Mouse (Mus musculus): ENCODE measurements around the gene Cttnbp2. TPM values are rescaled to one million over a fixed set of nuclear protein-coding genes. Genes with fewer than 3 reads are reported as not detected.

The Cttnbp2 gene
- 10.6 and 13.8 TPM in 2 replicates for polyA plus RNA-seq (2015; fragmentation: Nextera tagmentation; extraction: Ambion mirVana)

DNA sequence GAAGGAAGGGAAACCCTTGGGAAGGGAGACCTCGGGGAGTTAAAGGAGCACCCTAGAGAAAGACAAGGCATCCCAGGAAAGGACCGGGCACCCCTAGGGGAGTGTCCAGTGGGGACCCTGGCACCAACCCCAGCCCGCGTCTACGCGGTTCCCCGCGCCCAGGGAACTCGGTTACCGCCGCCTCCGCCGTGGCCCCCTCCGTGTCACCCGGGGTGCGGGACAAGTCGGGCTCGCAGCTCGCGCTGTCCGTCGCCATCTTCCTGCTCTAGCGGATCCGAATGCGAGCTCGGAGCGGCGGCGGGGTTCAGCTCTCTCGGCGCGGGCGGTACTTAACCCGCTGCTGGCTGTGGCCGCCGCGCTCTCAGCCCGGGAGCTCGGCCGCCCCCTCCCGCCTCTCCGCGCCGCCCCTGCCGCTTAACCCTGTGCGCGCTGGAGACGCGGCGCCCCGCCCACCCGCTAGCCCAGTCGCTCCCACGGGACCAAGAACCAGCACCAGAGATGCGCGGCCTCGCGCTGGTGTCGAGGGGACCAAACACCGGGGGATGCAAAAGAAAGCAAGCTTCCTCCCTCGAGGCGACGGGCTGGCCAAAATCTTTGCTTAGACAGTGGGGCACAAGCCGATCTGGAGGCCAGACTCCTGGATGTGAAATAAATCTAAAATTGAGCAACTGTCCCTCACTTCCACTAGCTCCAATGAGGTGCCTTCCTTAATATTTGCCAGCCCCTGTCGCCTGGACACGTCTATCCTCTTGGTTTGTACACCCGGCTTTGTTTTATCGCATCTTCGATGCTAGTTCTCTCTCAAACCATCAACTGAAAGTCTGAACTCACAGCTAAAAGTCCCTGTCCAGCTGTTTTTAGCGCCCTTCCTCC lies at the start of gene Cttnbp2:
Gene Cttnbp2 (minus strand): TSS at position 364 of the 873 bp plus-strand sequence.
- ATAC-seq = peak; percentile 96
- H3K4me2 ChIP-seq (replicated peaks) = peak within 1 kb of the TSS; percentile 95
- H3K27me3 ChIP-seq (replicated peaks) = no peaks in the 10 kb centered on the region
- no peaks in the 10 kb centered on the region for H3K4me1 ChIP-seq (replicated peaks)
- H3K4me3 ChIP-seq (replicated peaks) = peak within 1 kb of the TSS; percentile 75
- H3K27ac ChIP-seq = no peak within 1 kb of the TSS
- WGBS = 2% methylated on average over 70 of the region's 70 CpGs
- no peaks in the 10 kb centered on the region for H3K36me3 ChIP-seq
- H3K9me3 ChIP-seq = no peaks in the 10 kb centered on the region
- peak within 1 kb of the TSS; percentile 74 for H3K9ac ChIP-seq

DNA sequence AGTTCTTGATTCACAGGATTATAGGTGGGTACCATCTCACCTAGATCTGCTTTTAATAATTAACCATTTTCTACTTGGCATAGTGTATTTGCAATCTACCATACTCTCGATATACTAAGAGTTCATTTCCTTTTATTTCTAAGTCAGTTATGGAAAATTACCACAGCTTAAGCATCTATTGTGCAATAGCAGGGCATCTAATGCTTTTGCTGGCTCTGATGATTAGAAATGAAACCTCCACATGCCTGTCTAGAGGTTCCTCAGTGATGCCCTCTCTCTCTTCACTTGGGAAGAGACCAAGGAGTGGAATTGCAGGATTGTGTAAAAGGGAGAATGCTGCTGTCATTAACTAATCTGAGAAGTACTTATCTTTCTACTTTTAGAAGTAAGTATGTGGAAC lies 44.4 kb upstream of the Cttnbp2 start:
- H3K9me3 ChIP-seq = no peaks in the 10 kb centered on the region
- H3K36me3 ChIP-seq = no peaks in the 10 kb centered on the region
- H3K4me2 ChIP-seq (replicated peaks) = no peak overlapping the region
- no peak overlapping the region for H3K4me3 ChIP-seq (replicated peaks)
- H3K4me1 ChIP-seq (replicated peaks) = no peaks in the 10 kb centered on the region
- no peak for ATAC-seq
- H3K9ac ChIP-seq = no peak overlapping the region
- no peak overlapping the region for H3K27ac ChIP-seq
- H3K27me3 ChIP-seq (replicated peaks) = no peaks in the 10 kb centered on the region
- WGBS = 88% methylated on average over 1 of the region's 1 CpGs

DNA sequence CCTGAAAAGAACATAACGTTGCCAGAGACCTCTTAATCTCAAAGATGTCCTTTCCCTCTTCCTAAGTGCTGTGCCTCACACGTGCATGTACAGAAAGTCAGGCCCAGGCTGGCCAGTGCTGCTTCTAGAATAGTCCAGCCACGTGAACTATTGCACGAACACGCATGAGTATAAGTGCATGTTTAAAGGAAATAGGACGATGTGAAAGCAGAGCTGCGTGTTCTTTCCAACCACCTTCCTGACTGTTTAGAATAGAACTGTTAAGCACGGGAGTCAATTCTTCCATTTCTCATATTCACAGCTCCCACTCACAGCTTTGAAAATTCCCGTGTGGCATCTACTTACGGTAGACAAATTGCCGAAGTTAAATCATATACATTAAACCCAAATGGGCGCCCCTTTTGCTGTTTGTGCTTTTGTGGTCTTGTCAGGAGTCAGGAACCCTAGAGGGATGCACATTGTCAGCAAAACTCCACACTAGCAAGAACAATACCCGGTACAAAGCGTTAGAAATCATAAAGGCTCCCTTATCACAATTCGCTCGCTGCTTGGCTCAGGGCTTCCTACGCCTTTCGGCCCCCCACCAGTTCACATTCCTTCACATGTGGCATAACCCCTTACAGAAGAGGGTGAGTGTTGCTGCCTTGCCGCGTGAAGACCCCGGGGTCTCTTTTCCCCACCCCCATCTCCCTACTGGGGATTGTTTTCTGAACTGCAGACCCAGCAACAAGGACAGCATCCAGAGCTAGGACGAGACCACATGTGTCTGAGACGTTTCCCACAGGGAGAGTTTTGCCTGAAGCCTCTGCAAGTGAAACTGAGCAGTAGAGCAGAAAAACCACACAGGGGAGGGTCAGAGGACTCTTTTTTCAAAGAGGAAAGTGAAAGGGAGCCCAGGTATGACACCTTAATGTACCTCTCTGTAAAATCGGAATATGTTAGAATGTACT lies 33.1 kb upstream of the Cttnbp2 start:
- Histone ChIP-seq H3K27me3 (replicated peaks) (no peaks in the 10 kb centered on the region), H3K4me2 (replicated peaks) (no peak overlapping the region), H3K36me3 (no peaks in the 10 kb centered on the region), H3K4me3 (replicated peaks) (no peak overlapping the region), H3K4me1 (replicated peaks) (no peaks in the 10 kb centered on the region), H3K9ac (no peak overlapping the region), H3K9me3 (no peaks in the 10 kb centered on the region), H3K27ac (no peak overlapping the region)
- ATAC-seq = no peak
- WGBS = 61% methylated on average over 24 of the region's 24 CpGs

DNA sequence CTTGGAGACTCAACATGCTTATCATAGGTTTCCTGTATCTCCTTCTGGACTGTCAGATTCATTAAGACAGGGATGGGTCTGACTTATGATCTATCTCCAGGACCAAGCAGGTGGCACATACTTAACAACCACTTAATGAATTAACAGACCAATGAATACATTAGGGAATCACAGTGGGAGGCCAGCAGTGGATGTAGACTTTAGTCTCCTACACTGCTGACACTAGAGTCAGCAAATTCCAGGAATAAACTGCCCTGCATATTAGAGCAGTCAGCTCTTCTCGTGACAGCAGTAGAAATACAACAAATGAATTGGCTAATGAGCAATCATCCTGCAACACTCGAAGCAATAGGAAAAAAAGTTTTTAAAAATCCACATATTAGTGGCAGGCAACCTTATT lies 29.2 kb upstream of the Cttnbp2 start:
- Histone ChIP-seq H3K27ac (no peak overlapping the region), H3K4me1 (replicated peaks) (no peaks in the 10 kb centered on the region), H3K4me2 (replicated peaks) (no peak overlapping the region), H3K9ac (no peak overlapping the region), H3K27me3 (replicated peaks) (no peaks in the 10 kb centered on the region), H3K4me3 (replicated peaks) (no peak overlapping the region), H3K9me3 (no peaks in the 10 kb centered on the region), H3K36me3 (no peaks in the 10 kb centered on the region)
- no peak for ATAC-seq
- 63% methylated on average over 2 of the region's 2 CpGs for WGBS

DNA sequence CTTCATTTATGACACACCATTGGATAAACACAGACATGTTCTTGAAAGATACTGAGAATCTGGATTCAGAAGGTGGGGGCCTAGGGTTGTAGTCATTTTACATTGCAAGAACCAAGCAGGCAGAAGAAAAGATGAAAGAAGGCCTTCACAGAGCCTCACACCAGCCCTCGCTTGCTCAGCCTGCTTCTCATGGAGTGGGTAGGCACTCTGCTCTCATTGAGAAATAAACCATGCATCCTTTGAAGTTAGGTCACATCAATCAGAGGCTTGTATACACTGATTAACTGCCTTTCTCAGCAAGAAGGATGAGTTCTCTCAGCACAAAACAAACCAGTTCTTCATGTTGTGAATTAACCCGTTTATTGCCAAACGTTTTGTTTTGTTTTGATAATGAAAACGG lies 25.8 kb upstream of the Cttnbp2 start:
- no peaks in the 10 kb centered on the region for H3K27me3 ChIP-seq (replicated peaks)
- H3K36me3 ChIP-seq = no peaks in the 10 kb centered on the region
- WGBS = 35% methylated on average over 4 of the region's 4 CpGs
- no peak for ATAC-seq
- H3K4me3 ChIP-seq (replicated peaks) = no peak overlapping the region
- no peaks in the 10 kb centered on the region for H3K4me1 ChIP-seq (replicated peaks)
- H3K4me2 ChIP-seq (replicated peaks) = no peak overlapping the region
- no peak overlapping the region for H3K9ac ChIP-seq
- H3K27ac ChIP-seq = no peak overlapping the region
- no peaks in the 10 kb centered on the region for H3K9me3 ChIP-seq

DNA sequence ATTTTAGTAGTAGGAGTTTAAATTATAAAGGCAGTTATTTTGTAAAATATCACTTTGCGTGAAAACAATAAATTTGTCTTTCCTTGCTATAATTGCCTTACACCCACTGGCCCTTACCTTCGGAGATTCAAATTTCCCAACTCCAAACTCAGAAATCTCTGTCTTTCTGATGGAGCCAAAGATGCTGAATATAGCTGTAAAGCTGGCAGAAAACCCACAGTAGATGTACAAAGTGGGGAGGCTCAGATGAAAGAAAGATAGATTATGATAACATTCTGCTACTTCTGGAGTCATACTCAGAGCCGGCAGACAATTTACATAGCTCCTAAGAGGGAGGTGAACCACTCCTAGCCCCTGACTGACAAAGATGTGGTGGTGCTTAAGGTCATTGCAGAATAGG lies 15.8 kb upstream of the Cttnbp2 start:
- Histone ChIP-seq H3K4me1 (replicated peaks) (no peaks in the 10 kb centered on the region), H3K4me2 (replicated peaks) (no peak overlapping the region), H3K9ac (no peak overlapping the region), H3K27me3 (replicated peaks) (no peaks in the 10 kb centered on the region), H3K9me3 (no peaks in the 10 kb centered on the region), H3K4me3 (replicated peaks) (no peak overlapping the region), H3K27ac (no peak overlapping the region), H3K36me3 (no peaks in the 10 kb centered on the region)
- WGBS = 80% methylated on average over 3 of the region's 3 CpGs
- ATAC-seq = no peak

DNA sequence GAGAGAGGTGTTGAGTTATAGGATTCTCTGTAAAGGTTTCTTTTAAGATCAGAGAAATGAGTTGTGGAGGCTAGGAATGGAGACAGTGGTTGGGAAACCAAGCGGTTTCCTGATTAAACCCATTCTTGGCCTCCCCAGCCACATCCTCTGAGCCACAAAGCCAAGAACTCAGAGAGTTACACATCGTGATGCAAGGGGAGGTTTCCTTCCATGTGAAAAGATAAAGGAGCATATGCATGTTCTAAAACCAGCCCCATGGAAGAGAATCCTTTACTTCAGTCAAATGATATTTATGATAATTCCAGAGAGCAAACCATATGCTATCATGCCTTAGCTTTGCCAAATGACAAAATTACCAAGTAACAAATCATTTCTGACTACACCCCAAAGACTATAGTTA lies 3.0 kb upstream of the Cttnbp2 start:
- Histone ChIP-seq H3K36me3 (no peaks in the 10 kb centered on the region), H3K27ac (no peak overlapping the region), H3K9me3 (no peaks in the 10 kb centered on the region), H3K9ac (no peak overlapping the region), H3K4me1 (replicated peaks) (no peaks in the 10 kb centered on the region), H3K4me2 (replicated peaks) (no peak overlapping the region), H3K4me3 (replicated peaks) (no peak overlapping the region), H3K27me3 (replicated peaks) (no peaks in the 10 kb centered on the region)
- WGBS = 69% methylated on average over 2 of the region's 2 CpGs
- no peak for ATAC-seq

DNA sequence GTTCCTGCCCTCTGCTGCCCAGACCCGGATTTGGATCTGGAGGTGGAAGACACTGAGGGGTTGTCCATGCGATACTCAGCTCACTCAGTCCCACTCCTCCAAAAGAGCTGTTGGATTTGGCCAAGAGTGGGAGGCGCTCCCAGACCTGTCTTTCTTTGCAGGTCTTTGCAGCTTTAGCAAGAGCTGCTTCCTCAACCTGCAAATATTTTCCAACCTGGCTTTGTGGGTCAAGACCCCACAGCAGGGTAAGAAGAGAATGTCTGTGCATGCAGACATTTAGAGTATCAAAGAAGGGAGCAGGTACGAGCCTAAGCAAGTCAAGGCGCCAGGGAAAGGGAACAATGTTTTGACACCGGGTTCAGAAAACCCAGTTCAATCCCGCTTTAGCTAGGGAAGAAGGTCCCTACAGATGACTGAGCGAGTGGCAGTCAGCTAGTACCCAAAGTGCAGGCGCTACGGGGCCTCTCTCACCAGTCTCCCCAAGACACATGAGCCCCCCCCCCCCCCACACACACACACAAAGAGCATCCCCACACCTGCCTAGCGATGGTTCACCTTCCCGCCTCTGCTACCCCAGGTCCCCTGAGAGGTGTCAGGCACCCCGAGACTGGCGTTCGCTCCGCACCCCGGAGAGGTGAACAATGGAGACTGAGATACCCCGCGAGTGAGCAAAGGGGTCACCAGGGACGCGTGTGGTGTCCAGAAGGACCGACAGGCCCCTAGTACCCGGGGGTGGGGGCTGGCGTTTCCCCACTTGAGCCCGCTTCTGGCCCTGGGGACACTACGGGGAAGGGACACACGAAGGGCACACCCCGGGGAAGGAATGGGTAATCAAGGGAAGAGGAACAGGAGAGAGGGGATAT lies 801 bp downstream of the Cttnbp2 start:
- H3K27ac ChIP-seq = no peak overlapping the region
- WGBS = 2% methylated on average over 28 of the region's 28 CpGs
- peak overlapping the region; percentile 74 for H3K9ac ChIP-seq
- peak overlapping the region; percentile 75 for H3K4me3 ChIP-seq (replicated peaks)
- no peaks in the 10 kb centered on the region for H3K27me3 ChIP-seq (replicated peaks)
- ATAC-seq = peak; percentile 70
- peak overlapping the region; percentile 95 for H3K4me2 ChIP-seq (replicated peaks)
- H3K36me3 ChIP-seq = no peaks in the 10 kb centered on the region
- no peaks in the 10 kb centered on the region for H3K4me1 ChIP-seq (replicated peaks)
- no peaks in the 10 kb centered on the region for H3K9me3 ChIP-seq

DNA sequence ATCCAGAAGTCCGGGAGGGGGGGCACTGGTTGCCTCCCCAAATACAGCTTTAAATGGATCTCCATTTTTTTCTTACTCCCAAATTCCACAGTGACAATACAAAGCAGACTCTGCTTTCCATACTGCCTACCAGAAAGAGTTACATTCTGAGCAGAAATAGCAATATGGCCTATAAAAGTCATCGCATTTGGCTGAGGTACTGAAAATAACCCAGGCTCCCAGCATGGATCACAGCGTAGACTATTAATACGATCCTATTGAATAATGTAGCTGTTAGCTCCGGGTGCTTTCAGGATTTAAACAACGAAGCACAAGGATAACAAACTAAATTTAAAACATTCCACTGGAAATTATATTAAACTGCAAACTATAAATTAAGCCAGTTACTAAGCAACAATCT lies 2.8 kb downstream of the Cttnbp2 start:
- Histone ChIP-seq H3K27me3 (replicated peaks) (no peaks in the 10 kb centered on the region), H3K27ac (no peak overlapping the region), H3K9me3 (no peaks in the 10 kb centered on the region), H3K4me3 (replicated peaks) (no peak overlapping the region), H3K4me1 (replicated peaks) (no peaks in the 10 kb centered on the region), H3K36me3 (no peaks in the 10 kb centered on the region), H3K9ac (no peak overlapping the region), H3K4me2 (replicated peaks) (no peak overlapping the region)
- 51% methylated on average over 6 of the region's 6 CpGs for WGBS
- ATAC-seq = no peak

DNA sequence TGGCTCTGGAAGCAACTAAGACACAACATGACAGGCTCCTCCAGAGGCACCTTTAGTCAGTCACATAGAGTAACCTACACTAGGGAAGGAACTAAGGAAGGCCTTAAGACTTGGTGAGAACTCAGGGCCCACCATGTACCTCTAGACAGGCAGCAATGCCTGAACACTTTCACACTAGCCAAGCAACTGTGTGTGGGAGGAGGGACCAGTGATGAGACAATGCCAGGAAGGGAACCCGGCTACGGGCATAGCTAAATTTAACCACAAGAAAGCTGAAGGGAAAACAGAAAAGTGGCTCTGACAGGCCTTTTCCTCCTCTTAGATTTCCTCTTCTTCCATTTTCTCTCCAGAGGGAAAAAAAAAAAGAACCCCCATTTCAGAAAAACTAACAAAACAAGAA lies 6.6 kb downstream of the Cttnbp2 start:
- no peak for ATAC-seq
- Histone ChIP-seq H3K4me1 (replicated peaks) (no peaks in the 10 kb centered on the region), H3K9ac (no peak overlapping the region), H3K4me3 (replicated peaks) (no peak overlapping the region), H3K4me2 (replicated peaks) (no peak overlapping the region), H3K36me3 (no peaks in the 10 kb centered on the region), H3K27me3 (replicated peaks) (no peaks in the 10 kb centered on the region), H3K9me3 (no peaks in the 10 kb centered on the region), H3K27ac (no peak overlapping the region)
- WGBS = 58% methylated on average over 2 of the region's 2 CpGs

DNA sequence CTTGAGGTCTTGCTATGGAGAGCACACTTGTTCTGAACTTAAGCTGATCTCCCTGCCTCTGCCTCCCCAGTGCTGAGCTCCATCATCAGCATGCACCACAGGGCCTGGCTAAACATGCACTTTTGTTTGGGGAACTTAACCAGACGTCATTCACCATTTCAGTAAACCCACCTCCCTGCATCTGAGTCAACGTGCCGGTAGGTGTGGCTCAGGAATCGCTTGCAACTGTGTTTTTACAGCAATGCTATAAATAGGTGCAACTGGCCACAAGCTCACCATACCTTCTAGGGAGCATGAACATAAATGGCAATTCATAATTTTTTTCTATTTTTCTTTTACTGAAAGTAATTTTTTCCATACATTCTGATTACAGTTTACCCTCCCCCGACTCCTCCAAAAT lies 14.8 kb downstream of the Cttnbp2 start:
- Histone ChIP-seq H3K4me2 (replicated peaks) (no peak overlapping the region), H3K9me3 (no peaks in the 10 kb centered on the region), H3K4me1 (replicated peaks) (no peaks in the 10 kb centered on the region), H3K27me3 (replicated peaks) (no peaks in the 10 kb centered on the region), H3K27ac (no peak overlapping the region), H3K4me3 (replicated peaks) (no peak overlapping the region), H3K36me3 (no peaks in the 10 kb centered on the region), H3K9ac (no peak overlapping the region)
- ATAC-seq = no peak
- WGBS = 50% methylated on average over 5 of the region's 5 CpGs

DNA sequence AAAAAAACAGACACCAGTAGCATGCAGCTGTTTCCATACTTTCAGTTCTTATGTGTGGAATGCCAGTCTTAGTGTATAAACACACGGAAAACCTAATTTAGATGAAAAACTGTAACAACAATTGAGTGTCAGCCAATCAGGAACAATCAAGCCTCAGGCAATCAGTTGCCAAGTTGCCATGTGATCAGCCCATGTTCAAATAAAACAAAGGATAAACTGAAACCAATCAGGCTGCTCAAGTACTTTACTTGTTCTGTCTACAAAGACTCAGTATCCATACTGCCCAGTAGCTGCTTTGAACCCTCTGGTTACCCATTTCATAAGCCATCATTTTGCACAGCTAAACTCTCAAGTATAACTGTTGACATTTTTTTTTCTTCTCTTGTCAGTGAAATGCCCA lies 21.7 kb downstream of the Cttnbp2 start:
- Histone ChIP-seq H3K4me3 (replicated peaks) (no peak overlapping the region), H3K27me3 (replicated peaks) (no peaks in the 10 kb centered on the region), H3K4me2 (replicated peaks) (no peak overlapping the region), H3K9me3 (no peaks in the 10 kb centered on the region), H3K27ac (no peak overlapping the region), H3K36me3 (no peaks in the 10 kb centered on the region), H3K4me1 (replicated peaks) (no peaks in the 10 kb centered on the region), H3K9ac (no peak overlapping the region)
- WGBS = 72% methylated on average over 1 of the region's 1 CpGs
- ATAC-seq = no peak

All from intestine, embryonic 15.5 days (tissue).